Mouse (Mus musculus) forebrain, embryonic 15.5 days (tissue): ENCODE results near the gene Nt5dc1. TPM values are rescaled to one million over a fixed set of nuclear protein-coding genes. Genes with fewer than 3 reads are reported as not detected.

Experiments
- ATAC-seq: fragments of 200-750 bp; cut with Nextera tagmentation; replicated peaks from 2 replicates; pipeline ENCODE4 v1.8.0; 2017; ENCODE audit warnings: mild to moderate bottlenecking, moderate TSS enrichment, moderate library complexity
- H3K27ac ChIP-seq: fragments of 300-500 bp; sonication (generic); replicated peaks from 2 replicates; pipeline ENCODE4 v1.5.1; 2015; ENCODE audit warnings: mild to moderate bottlenecking, inconsistent platforms
- H3K27me3 ChIP-seq: fragments of 300-500 bp; sonication (generic); 2 replicates; pipeline ENCODE4 v1.6.1; 2015; ENCODE audit warnings: inconsistent platforms
- H3K36me3 ChIP-seq: fragments of 300-500 bp; sonication (generic); 2 replicates; pipeline ENCODE4 v1.6.1; 2015; ENCODE audit warnings: mild to moderate bottlenecking, inconsistent platforms
- H3K4me1 ChIP-seq: fragments of 300-500 bp; sonication (generic); 2 replicates; pipeline ENCODE4 v1.6.1; 2015; ENCODE audit warnings: inconsistent platforms
- H3K4me2 ChIP-seq: fragments of 300-500 bp; sonication (generic); replicated peaks from 2 replicates; pipeline ENCODE4 v1.6.1; 2015; ENCODE audit warnings: mild to moderate bottlenecking, inconsistent platforms
- H3K4me3 ChIP-seq: fragments of 300-500 bp; sonication (generic); 2 replicates; pipeline ENCODE4 v1.5.1; 2015; ENCODE audit warnings: mild to moderate bottlenecking, inconsistent platforms
- H3K9ac ChIP-seq: fragments of 300-500 bp; sonication (generic); replicated peaks from 2 replicates; pipeline ENCODE4 v1.6.1; 2015; ENCODE audit warnings: mild to moderate bottlenecking, inconsistent platforms
- H3K9me3 ChIP-seq: fragments of 300-500 bp; sonication (generic); 2 replicates; pipeline ENCODE4 v1.6.1; 2016; ENCODE audit warnings: inconsistent platforms
- whole genome bisulfite sequencing: fragments of 180-500 bp; shearing (Covaris S2); methylation state at CpG from one replicate; pipeline ENCODE4 v1.1.7; 2015; ENCODE audit warnings: mixed read lengths; 5-methylcytosine and 5-hydroxymethylcytosine counted together
- polyA plus RNA-seq: library from polyadenylated mRNA; unstranded; fragments of >200 nt; fragmentation: Nextera tagmentation; extraction: Ambion mirVana; gene quantifications from 2 replicates; pipeline ENCODE4 v1.2.1, GENCODE M21; 2015

The Nt5dc1 gene
- polyA plus RNA-seq, 1 experiment from 2014 or later, result 2.4 TPM

DNA sequence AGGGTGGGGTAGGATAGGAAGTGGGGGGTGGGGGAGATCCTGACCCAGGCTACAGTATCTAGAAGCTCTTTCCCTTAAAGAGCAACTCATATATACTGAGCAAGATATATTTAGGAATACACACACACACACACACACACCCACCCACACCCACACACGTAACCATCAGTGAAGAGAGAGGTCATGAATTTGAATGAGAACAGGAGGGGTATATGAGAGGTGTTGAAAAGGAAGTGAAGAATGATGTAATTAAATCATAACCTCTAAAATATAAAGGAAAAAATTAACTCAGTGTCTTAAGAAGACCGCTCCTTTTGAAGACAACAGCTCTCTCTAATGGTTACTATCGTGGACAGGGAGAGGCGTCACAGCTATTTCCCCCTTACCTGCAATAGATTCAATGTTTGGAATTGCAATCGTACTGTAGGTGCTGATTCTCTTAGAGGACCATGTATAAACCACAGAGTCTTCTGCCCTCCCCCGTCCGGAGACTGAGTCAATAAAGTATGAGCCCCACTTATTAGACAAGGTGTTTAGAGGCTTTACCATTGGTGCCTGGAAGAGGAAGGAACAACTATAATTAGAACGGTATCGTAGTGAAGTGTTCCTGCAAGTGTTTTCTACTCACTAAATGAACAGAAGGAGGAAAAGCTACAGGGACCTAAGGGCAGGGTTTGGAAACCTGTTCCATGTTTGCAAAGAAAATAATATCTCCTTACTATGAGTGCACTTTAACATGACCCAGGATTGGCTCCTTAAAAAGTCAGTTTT is 108.3 kb downstream of the Nt5dc1 start:
- H3K27ac ChIP-seq, result no peak overlapping the region
- WGBS, result 96% methylated on average over 9 of the region's 9 CpGs

DNA sequence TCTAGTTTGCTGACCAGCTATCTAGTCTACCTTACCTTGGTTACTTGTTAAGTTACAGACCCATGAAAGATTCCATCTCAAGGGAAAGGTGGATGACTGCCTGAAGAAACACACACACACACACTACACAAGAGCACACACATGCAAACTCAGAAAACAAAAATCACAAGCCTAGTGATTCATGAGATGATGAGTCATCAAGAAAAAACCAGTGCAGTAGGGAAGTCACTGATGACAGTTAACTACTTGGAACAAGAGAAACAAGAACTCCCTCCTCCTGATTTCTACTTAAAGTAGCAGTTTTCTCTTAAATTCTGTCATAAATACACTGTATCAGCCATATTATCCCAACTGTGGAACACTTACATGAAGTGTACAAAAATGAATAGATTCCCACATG is 111.3 kb downstream of the Nt5dc1 start:
- Histone ChIP-seq H3K36me3 (peaks cover 3% of the 10 kb centered on the region), H3K4me1 (peaks cover 9% of the 10 kb centered on the region), H3K9me3 (no peaks in the 10 kb centered on the region), H3K4me2 (no peak overlapping the region), H3K27me3 (no peaks in the 10 kb centered on the region), H3K4me3 (no peak overlapping the region), H3K9ac (no peak overlapping the region), H3K27ac (no peak overlapping the region)
- no peak for ATAC-seq

More for the DNA sequence above, 108.3 kb downstream of the Nt5dc1 start:
- H3K9ac ChIP-seq, result no peak overlapping the region
- H3K9me3 ChIP-seq, result no peaks in the 10 kb centered on the region
- no peak overlapping the region for H3K4me3 ChIP-seq
- H3K36me3 ChIP-seq, result no peaks in the 10 kb centered on the region
- no peaks in the 10 kb centered on the region for H3K4me1 ChIP-seq
- no peak overlapping the region for H3K4me2 ChIP-seq
- ATAC-seq, result no peak
- no peaks in the 10 kb centered on the region for H3K27me3 ChIP-seq

DNA sequence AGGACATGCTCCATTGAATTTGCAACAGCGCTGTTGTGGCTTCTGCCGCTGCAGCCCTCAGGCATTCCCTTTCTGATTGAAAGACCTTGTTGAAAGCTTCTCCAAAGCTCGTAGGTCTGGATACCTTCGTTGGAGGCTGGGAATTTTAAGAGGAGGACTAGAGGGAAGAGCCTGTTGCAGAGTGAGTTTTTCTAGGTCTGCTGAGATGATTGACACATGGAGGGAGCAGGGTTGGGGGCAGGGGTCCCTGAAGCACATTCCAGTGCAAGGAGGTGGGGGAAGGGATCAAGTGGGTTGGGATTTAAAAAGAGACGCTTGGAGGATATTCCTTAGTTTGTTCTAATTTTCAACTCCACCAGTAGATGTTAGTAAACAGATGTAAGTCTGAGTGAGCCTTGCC is 118.0 kb downstream of the Nt5dc1 start:
- Histone ChIP-seq H3K9me3 (no peaks in the 10 kb centered on the region), H3K4me2 (peak overlapping the region; percentile 66), H3K9ac (peak overlapping the region; percentile 52), H3K4me3 (peak overlapping the region; percentile 57), H3K27ac (0 out of 2 replicates have a peak overlapping the region, but pooled peaks have one; percentile 47), H3K36me3 (peaks cover 3% of the 10 kb centered on the region), H3K27me3 (no peaks in the 10 kb centered on the region), H3K4me1 (peaks cover 54% of the 10 kb centered on the region)
- ATAC-seq, result no peak
- WGBS, result 5% methylated on average over 5 of the region's 5 CpGs

DNA sequence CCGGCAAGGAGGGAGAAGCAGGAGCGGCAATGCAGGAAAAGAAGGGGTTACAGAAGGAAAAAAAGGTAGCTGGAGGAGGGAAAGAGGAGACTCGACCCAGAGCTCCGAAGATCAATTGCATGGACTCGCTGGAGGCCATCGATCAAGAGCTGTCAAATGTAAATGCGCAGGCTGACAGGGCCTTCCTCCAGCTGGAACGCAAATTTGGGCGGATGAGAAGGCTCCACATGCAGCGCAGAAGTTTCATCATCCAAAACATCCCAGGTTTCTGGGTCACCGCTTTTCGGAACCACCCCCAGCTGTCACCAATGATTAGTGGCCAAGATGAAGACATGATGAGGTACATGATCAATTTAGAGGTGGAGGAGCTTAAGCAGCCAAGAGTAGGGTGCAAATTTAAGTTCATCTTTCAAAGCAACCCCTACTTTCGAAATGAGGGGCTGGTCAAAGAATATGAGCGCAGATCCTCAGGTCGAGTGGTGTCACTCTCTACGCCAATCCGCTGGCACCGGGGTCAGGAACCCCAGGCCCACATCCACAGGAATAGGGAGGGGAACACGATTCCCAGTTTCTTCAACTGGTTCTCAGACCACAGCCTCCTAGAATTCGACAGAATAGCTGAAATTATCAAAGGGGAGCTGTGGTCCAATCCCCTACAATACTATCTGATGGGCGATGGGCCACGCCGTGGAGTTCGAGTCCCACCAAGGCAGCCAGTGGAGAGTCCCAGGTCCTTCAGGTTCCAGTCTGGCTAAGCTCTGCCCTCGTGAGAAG is 120.2 kb downstream of the Nt5dc1 start:
- Histone ChIP-seq H3K4me1 (peaks cover 53% of the 10 kb centered on the region), H3K4me2 (peak overlapping the region; percentile 66), H3K27me3 (no peaks in the 10 kb centered on the region), H3K36me3 (peaks cover 3% of the 10 kb centered on the region), H3K9me3 (no peaks in the 10 kb centered on the region), H3K9ac (peak overlapping the region; percentile 76), H3K27ac (peak overlapping the region; percentile 100), H3K4me3 (peak overlapping the region; percentile 57)
- 46% methylated on average over 25 of the region's 25 CpGs for WGBS
- no peak for ATAC-seq

DNA sequence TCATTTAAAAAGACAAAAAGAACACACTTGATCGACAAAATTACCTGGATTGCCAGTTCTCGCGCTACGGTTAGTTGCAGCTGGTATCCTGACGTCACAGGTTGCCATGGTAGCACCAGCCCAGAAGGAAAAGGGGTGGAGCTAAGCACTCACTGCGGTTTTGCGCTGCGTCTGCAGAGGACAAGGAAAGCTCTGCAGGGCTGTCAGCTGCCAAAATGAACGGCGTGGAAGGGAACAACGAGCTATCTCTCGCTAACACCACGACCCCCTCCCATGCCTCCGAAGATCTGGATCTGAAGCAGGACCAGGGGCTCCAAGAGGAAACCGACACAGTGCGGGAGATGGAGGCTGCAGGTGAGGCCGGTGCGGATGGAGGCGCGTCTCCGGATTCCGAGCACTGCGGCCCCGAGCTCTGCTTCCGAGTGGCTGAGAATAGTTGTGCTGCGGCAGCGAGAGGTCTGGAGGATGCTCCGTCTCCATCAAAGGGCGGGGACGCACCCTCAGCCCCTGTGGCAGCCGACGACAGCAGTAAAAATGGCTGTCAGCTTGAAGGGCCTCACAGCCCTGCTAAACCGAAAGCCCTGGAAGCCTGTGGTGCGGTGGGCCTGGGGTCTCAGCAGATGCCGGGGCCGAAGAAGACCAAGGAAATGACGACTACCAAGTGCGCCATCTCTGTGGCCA is 120.9 kb downstream of the Nt5dc1 start, which contains the start of gene Tspyl4:
Tspyl4 (plus strand) TSS at position 144 of the 681 bp plus-strand sequence.
- Histone ChIP-seq H3K4me1 (peaks cover 49% of the 10 kb centered on the region), H3K4me3 (peak within 1 kb of the TSS; percentile 57), H3K9ac (peak within 1 kb of the TSS; percentile 76), H3K4me2 (peak within 1 kb of the TSS; percentile 66), H3K36me3 (no peaks in the 10 kb centered on the region), H3K9me3 (no peaks in the 10 kb centered on the region), H3K27me3 (no peaks in the 10 kb centered on the region), H3K27ac (peak within 1 kb of the TSS; percentile 100)
- ATAC-seq, result peak; percentile 98
- WGBS, result under 1% methylated on average over 38 of the region's 38 CpGs

DNA sequence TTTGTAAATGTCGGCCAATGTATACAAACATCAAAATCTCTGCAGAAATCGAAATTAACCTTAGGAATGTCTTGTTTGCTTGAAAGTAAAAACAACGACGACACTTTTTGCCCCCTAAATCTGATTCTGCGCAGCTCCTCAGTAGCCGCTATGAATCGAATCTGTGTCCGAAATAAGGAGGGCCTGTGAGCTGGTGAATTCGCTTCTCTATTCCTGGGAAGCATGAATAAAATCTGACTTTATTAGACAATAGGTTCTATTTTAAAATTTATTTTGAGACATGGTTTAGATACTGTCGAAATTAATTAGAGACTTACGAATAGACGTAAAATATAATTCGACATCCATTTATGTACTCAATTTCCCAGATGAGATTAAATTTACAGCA is 121.4 kb downstream of the Nt5dc1 start:
- H3K4me3 ChIP-seq, result peak overlapping the region; percentile 57
- H3K4me2 ChIP-seq, result peak overlapping the region; percentile 66
- peak; percentile 33; the same call in 1 of the 2 replicates for ATAC-seq
- H3K27ac ChIP-seq, result peak overlapping the region; percentile 100
- peaks cover 44% of the 10 kb centered on the region for H3K4me1 ChIP-seq
- H3K9ac ChIP-seq, result peak overlapping the region; percentile 76
- H3K9me3 ChIP-seq, result no peaks in the 10 kb centered on the region
- no peaks in the 10 kb centered on the region for H3K36me3 ChIP-seq
- 3% methylated on average over 13 of the region's 13 CpGs for WGBS
- H3K27me3 ChIP-seq, result no peaks in the 10 kb centered on the region

DNA sequence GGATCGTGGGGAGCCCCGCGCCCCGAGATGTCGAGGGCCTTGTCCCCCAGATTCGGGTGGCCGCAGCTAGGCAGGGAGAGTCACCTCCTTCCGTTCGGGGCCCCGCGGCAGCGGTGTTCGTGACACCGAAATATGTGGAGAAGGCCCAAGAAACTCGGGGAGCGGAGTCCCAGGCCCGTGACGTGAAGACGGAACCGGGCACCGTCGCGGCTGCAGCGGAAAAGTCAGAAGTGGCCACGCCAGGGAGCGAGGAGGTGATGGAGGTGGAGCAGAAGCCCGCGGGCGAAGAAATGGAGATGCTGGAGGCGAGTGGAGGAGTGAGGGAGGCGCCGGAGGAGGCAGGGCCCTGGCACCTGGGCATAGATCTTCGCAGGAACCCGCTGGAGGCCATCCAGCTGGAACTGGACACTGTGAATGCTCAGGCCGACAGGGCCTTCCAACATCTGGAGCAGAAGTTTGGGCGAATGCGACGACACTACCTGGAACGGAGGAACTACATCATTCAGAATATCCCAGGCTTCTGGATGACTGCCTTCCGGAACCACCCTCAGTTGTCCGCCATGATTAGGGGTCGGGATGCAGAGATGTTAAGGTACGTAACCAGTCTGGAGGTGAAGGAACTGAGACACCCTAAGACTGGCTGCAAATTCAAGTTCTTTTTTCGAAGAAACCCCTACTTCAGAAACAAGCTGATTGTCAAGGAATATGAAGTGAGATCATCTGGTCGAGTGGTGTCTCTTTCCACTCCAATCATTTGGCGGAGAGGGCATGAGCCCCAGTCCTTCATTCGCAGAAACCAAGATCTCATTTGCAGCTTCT is 135.7 kb downstream of the Nt5dc1 start:
- Histone ChIP-seq H3K27ac (peak overlapping the region; percentile 90), H3K9me3 (no peaks in the 10 kb centered on the region), H3K4me3 (peak overlapping the region; percentile 99), H3K36me3 (peaks cover 10% of the 10 kb centered on the region), H3K27me3 (no peaks in the 10 kb centered on the region), H3K9ac (peak overlapping the region; percentile 97), H3K4me1 (peaks cover 23% of the 10 kb centered on the region), H3K4me2 (peak overlapping the region; percentile 79)
- ATAC-seq, result no peak; the same call in 1 of the 2 replicates
- WGBS, result 3% methylated on average over 47 of the region's 47 CpGs

DNA sequence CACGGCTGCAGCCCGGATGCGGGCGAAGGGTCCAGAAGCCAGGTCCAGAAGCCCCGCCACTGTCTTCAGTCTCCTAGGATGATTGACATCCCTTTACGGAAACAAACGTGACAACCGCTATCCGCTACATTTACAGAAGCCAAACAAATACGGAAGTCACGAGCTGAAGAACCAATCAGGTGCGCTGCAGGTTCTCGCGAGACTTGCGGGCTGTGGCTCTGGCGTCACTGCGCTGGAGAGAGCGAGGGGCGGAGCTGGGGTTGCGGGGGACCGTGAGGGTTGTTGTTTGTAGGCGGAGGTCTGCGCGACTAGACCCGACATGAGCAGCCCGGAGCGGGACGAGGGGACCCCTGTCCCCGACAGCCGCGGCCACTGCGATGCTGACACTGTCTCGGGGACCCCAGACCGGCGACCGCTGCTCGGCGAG is 136.4 kb downstream of the Nt5dc1 start, which contains the start of gene Tspyl1:
Tspyl1 (plus strand) TSS at position 229 of the 427 bp plus-strand sequence.
- peak within 1 kb of the TSS; percentile 90 for H3K27ac ChIP-seq
- WGBS, result under 1% methylated on average over 38 of the region's 38 CpGs
- peak; percentile 98 for ATAC-seq

DNA sequence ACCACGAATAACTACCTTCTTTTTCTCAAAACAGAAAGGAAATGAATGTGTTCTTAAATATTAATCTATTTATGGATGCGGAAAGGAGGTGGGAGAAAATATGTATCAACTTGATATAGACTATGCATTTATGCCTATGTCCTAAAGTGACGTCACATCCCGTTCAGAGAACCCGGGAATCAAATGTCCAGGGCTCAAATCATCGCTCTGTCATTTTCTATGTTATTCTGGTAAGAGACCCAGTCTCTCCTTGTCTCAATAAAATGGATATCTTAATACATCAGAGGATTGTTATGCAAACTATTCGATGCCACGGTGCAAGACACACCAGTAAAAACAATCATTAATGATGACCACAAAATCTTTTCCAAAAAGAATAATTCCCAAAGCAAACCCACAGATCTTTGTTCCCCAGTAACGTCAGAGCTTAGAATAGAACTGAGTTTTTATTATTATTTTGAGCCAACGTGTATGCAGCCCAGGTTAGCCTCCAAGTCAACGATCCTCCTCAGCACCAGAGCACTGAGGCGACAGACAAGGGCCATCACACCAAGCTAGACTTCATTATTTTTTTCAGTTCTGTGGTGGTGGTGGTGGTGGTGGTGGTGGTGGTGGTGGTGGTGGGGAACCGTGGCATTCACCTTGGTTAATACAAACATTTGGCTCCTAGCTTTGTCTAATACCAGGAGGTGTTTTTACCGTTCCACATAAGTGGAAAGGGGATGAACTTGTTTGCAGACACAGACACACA is 137.0 kb downstream of the Nt5dc1 start:
- Histone ChIP-seq H3K4me2 (peak overlapping the region; percentile 79), H3K27me3 (no peaks in the 10 kb centered on the region), H3K4me3 (peak overlapping the region; percentile 99), H3K27ac (peak overlapping the region; percentile 90), H3K36me3 (peaks cover 3% of the 10 kb centered on the region; the same call in 1 of the 2 replicates), H3K9ac (peak overlapping the region; percentile 97), H3K4me1 (peaks cover 23% of the 10 kb centered on the region), H3K9me3 (no peaks in the 10 kb centered on the region)
- 19% methylated on average over 14 of the region's 14 CpGs for WGBS
- peak; percentile 0; the same call in 1 of the 2 replicates for ATAC-seq

More for the DNA sequence above, 136.4 kb downstream of the Nt5dc1 start, which contains the start of gene Tspyl1:
- Histone ChIP-seq H3K27me3 (no peaks in the 10 kb centered on the region), H3K4me3 (peak within 1 kb of the TSS; percentile 99), H3K9me3 (no peaks in the 10 kb centered on the region), H3K9ac (peak within 1 kb of the TSS; percentile 97), H3K36me3 (peaks cover 3% of the 10 kb centered on the region; the same call in 1 of the 2 replicates), H3K4me1 (peaks cover 23% of the 10 kb centered on the region), H3K4me2 (peak within 1 kb of the TSS; percentile 79)

DNA sequence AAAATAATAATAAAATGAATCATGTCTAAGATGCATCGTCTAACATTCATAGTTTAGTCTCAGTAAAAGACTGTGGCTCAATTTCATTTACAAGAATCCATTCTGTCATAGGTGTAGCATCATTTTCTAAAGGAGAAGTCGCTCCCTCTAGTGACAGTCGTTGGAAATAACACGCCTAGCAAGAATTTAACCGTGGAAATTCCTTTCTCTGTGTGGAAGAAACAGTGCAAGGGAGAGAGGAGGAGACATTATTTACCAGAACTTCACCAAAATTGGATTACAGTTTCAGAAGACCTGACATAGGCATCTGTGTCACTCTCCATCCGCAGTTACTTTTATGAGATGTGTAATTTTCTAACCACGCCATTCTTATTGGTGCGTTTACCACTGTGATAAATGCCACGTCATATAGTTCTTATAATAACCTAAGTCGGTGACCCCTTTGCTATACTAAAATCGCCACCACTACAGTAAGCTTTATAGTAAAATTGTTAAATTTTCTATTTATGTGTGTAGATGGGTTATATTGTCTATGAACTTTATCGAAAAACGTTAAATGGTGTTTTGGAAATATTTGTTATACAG is 137.7 kb downstream of the Nt5dc1 start:
- no peaks in the 10 kb centered on the region for H3K9me3 ChIP-seq
- H3K4me3 ChIP-seq, result peak overlapping the region; percentile 27
- H3K4me1 ChIP-seq, result peaks cover 23% of the 10 kb centered on the region
- WGBS, result 30% methylated on average over 13 of the region's 13 CpGs
- peak overlapping the region; percentile 65 for H3K27ac ChIP-seq
- peak overlapping the region; percentile 79 for H3K4me2 ChIP-seq
- H3K36me3 ChIP-seq, result no peaks in the 10 kb centered on the region
- no peaks in the 10 kb centered on the region for H3K27me3 ChIP-seq
- peak; percentile 21; the same call in 1 of the 2 replicates for ATAC-seq
- peak overlapping the region; percentile 38; the same call in 1 of the 2 replicates for H3K9ac ChIP-seq
